Mouse (Mus musculus) granulocyte monocyte progenitor cell, adult 5-6 weeks (primary cell): ENCODE measurements around the gene Tnp2. TPM values are rescaled to one million over a fixed set of nuclear protein-coding genes. Genes with fewer than 3 reads are reported as not detected.
"Not testable (repeated sequence)": the region's sequence is repeated elsewhere in the genome, so short reads cannot be mapped to it uniquely, and the experiment has no call there.

Experiments used
- ATAC-seq: replicated peaks from 2 replicates; pipeline ENCODE4 v1.8.0; 2016; ENCODE audit warnings: mild to moderate bottlenecking, moderate TSS enrichment, inconsistent platforms; ENCODE audit not compliant: poor library complexity, severe bottlenecking
- total RNA-seq, 2 experiments: library from RNA; stranded (forward) in 1 of 2; stranded (reverse) in 1 of 2; fragments of 200-712, 200-1000 nt in 1 of 2; fragments of >200 nt in 1 of 2; fragmentation: Nextera tagmentation in 1 of 2; gene quantifications; 2 replicates each; pipeline ENCODE4 v1.2.3; 2014 to 2017

Gene Tnp2
- total RNA-seq (2014; fragmentation: Nextera tagmentation) (not detected in 2 replicates), total RNA-seq (2017) (not detected in 2 replicates)

DNA sequence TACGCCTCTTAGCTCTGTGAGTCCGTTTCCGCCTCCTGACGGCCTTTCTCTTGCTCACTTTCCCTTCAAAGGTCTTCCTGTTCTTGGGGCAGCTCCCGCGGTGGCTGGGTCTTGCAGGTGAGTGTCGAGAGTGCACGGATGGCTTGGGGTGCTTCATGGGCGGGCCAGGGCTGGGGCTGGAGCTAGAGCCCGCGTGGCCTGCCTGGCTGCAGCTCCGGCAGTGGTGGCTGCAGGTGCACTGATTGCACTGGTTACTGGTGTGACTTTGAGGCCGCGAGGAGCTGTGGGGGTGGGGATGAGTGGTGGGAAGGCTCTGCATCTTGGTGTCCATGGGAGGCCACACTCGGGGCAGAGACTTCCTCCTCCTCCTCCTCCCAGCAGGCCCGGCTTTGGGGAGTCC is at the start of gene Tnp2:
TSS of gene Tnp2 (minus strand) at position 390 of the 400 bp plus-strand sequence.
- ATAC-seq = no peak

DNA sequence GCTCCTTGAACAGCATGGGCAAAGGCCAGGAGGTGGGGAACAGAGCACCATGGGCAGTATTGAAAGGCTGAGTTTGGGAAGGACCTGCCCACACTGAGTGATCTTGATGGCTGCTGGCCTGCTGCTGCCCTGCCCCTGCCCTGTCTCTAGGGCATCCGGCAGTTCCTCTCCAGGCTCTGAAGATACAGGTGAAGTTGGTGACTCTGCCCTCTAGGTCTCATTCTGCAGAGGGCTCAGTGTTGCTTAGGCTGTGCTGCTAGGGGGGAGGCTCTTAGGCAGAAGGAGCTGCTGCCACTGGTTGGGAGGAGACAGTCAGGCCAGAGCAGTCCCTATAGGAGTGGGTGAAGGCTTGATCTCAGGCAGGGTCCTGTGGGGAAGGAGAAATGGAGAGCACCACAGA is 49.4 kb upstream of the Tnp2 start:
- ATAC-seq = peak; percentile 8

DNA sequence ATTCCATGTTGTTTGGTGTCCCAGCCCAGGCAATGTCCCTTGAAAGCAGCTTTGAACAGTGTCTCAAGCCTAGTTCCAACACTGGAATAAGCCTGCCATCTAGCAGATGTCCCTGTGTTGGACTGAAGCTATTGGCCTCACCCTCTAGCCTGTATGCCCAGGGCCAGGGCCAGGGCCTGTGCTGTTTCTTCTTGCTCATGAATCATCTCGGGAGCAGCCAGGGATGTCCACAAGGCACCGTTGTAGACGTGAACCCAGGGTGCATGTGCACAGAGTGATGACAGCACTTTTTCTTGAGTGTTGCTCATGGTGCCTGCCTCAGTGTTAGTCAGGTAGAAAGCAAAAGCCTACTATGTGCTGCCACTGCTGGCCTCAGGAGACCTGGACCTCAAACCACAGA is 48.8 kb upstream of the Tnp2 start:
- no peak for ATAC-seq

DNA sequence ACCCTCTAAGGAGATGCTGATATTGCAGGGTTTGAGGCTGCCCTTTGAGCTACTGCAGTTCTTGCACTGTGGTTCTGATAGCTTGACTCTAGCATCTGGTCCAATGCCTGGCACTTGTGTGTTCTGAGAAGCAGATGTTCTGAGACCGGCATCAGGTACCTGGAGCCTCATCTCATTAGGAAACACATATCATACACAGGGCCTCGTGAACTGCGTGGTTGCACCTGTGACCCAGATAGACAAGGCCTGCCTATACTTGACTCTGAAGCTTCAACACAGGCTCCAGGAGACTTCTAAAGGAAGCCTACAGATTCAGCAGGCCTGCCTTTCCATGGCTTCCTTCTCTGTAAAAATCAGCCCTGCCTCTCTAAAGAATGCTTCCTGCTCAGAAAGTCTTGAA is 47.9 kb upstream of the Tnp2 start:
- no peak for ATAC-seq

DNA sequence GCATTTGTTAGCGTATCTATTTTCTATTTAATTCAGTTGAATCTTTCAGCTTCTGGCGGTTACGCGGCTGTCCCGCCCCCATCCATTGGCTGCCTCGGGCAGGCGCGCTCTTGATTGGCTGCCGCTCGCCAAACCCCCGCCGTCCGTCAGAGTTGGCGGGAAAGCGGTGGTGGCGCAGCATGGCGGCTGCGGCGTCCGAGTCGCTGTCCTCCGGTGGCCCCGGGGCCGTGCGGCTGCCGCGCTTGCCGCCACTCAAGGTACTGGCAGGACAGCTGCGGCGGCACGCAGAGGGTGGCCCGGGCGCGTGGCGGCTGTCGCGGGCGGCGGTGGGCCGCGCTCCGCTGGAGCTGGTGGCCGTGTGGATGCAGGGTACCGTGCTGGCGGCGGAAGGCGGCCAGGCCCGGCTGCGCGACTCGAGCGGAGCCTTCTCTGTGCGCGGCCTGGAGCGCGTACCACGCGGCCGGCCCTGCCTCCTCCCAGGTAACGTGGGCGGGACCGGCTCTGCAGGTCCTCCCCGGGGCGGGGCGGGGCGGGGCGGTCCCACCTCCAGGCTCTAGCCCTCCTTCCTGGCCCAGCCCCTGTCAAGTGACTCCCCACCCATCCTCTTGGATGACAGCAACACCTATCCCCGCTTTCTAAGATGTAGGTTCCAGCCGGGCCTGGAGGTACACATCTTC is 46.6 kb upstream of the Tnp2 start, which contains the start of gene Rmi2:
TSS of gene Rmi2 (plus strand) at position 149 of the 677 bp plus-strand sequence.
- ATAC-seq = peak; percentile 62

DNA sequence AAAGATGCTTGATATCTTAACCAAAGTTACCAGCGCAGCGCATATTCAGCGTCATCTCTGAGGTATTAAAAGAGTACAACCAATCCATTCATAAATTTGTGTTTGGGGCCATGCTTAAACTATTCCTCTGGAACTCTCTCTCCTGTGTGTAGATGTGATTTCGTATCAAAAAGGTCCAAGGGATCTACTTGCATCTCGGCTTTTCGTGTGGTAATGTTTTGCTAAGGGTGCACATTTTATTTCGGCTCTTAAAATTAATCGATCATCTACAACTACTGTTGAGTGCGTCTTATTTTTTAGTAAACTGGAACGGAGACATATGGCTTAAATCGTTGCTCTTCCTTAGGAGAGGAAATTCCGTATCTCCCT is 46.1 kb upstream of the Tnp2 start:
- ATAC-seq = no peak

DNA sequence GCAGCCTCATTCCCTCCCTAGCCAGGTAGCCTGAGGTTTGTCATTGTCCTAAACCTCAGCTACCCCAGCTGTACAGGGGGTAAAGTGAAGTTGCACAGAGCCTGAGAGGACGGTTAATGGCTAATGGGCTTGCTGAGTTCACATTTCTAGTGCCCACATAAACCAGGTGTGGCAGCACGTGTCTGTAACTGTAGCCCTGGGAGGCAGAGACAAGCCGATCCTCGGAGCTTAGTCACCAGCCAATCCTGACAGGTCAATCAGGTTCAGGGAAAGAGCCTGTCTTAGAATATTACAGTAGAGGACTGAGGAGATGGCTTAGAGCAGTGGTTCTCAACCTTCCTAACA is 40.0 kb upstream of the Tnp2 start:
- ATAC-seq = no peak

DNA sequence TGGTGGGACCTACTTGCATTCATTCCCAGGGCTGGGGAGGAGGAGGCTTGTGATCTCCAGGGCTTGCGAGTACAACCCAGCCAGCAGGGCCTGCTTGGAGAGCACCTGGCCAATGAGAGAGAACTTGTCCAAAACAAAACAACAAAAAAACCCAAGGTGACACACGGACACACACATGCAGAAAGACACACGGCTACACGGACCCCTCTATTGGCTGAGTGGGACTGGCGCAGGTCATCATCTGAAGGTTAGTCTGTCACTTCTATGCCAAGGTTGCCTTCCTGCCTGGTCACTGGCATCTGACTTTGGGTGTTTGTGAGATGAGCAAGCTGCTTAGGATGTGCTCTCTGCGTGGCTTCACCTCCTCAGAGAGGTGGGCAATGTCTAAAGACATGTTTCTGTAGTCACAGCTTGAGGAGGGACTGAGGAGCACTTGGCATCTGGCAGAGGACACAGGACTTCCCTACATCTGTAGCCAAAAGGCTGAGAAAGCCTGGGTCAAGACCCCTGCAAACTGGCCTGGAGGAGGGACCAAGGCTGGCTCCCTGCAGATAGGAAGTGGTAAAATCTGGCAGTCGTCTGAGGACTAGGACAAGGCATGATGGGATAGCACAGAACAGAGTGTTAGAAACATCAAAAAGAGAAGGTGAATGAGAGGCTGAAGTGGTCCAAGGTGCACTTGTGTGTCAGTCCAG is 39.5 kb upstream of the Tnp2 start:
- no peak for ATAC-seq

DNA sequence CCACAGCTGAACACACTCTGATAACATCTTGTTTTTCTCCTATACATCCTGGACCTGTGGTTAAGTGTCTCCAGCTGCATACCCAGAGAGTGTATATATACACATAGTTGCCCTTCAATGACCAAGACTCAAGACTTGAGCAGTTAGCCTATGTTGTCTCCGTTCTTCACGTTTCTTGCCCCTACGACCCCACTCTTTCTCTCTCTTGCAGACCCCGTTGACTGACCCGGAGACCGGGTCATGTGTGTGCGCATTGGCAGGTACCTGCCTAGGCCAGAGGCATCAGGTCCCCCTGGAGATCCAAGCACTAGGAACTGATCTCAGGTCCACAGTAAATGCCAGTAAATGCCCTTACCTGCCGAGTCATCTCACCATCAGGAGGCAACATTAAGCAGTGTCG is 38.8 kb upstream of the Tnp2 start:
- ATAC-seq = no peak

DNA sequence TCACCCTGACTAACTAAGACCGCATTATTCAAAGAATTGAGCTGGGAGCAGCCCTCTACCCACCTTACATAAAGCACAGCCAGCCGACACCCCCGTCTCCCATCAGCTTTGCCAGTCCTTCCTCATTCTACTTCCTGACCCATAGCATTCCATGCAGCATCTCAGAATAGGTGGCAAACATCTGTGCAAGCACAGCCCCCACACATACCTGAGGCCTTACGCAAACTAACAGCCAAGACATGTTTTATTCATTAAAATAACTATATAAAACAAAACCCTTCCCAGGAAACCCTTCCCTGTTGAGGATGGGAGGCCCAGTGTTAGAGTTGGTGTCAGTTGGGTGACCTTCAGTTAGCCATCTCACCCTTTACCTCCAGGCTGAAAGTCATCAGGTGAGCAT is 37.4 kb upstream of the Tnp2 start:
- ATAC-seq = no peak

DNA sequence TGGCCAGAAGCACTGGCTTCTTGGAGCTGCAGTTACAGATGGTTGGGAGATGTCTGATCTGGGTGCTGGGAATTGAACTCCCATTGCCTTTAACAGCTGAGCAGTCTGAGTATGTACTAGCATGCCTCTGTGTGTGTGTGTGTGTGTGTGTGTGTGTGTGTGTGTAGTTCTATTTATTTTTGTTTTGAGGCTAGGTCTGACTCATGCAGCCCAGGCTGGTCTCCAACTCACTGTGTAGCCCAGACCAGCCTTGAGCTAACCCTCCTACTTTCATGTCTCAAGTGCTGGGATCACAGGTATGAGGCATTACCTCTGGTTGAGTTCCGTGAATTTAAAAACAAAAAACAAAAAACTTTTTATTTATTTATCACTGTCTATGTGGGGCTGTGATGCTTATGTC is 36.1 kb upstream of the Tnp2 start:
- no peak for ATAC-seq

DNA sequence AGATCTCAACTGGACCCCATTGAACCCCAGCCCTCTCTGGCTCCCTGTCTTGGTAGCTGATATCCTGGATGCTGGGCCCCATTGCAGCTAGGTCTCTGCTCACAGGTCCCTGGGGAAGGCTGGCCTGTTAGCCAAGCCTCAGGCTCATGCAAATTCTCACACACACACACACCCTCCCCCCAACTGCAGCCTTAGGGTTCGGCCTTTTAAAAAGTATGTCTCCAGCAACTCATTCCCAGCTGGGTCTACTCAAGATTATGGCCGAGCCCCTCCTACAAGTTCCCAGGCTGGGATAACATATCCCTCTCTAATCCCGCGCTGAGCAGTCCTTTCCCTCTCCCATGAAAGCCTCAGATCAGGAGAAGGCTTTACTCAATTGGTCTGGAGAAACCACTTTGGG is 32.9 kb upstream of the Tnp2 start:
- ATAC-seq = no peak

DNA sequence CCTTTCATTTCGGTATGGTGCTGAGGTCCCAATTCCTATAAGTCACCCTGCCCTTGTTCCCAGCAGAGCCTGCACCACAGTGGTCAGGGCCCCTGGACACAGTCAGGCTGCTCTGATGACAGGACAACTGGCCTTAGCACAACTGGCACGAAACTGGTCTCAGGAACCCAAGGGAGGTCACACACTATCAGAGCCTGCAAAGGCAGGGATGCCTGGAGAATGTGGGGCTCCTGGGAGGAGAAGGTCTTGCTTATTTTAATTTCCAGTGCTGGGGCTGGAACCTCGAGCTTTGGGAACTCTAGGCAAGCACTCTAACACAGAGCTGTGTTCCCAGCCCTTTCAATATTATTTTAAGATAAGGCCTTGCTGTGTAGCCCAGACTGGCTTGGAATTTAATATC is 31.5 kb upstream of the Tnp2 start:
- ATAC-seq = no peak

DNA sequence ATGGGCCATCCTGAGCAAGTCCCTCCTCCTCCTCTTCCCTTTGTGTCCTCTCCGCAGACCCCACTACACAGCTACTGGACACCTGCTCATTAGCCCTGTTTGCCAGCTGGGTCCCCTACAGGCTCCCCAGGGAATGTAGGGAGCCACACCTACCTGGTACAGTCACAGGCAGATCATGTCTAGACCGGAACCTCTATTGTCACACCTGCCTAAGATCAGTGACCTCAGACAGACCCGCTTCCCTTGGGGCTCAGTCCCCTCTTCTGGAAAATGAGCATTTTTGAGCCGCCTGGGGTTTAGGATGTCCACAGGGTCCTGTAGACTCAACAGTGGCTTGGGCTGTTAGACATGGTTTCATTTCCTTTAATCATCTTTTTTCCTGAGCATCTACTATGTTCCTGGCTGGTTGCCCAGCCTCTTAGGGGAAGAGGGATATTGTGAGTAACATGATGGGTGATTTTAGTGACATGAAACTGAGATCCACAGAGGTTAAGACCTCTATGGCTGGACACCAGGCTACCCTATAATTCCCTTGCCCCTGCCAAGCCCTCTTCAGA is 30.2 kb upstream of the Tnp2 start:
- peak; percentile 69 for ATAC-seq

DNA sequence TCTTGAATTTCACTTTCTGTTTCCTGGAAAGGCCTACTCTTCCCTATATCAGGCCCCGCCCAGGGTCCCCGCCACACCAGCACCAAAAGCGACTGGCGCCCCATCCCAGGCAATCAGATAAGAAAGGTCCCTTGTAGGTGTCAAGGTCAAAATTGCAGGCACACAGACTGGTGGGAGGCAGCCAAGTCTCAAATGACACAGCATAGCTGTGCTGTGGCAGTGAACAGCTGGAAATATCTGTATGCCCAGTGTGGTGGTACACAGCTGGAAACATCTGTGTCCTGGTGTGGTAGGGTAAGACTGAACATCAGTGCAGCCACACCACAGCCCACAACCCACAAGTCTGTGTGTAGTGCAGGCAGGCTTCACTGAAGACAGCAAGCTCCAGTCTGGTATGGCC is 26.4 kb upstream of the Tnp2 start:
- 0 out of 2 replicates have a peak, but pooled peaks have one; percentile 8 for ATAC-seq

DNA sequence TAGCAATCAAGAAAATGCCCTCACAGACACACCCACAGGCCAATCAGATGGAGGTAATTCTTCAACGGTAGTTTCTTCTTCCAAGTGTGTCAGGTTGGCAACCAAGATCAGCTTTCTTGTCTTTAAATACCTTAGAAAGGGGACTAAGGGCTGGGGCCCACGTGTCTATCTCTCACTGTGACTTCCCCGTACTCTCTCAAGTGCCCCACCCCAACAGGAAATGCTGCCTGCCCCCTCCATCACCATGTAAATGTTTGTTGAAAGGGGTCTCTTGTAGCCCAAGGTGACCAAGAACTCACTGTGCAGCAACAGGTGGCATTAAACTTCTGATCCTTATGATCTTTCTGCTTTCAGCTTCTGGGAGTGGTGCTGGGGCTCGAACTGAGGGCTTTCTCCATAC is 25.3 kb upstream of the Tnp2 start:
- ATAC-seq = no peak

DNA sequence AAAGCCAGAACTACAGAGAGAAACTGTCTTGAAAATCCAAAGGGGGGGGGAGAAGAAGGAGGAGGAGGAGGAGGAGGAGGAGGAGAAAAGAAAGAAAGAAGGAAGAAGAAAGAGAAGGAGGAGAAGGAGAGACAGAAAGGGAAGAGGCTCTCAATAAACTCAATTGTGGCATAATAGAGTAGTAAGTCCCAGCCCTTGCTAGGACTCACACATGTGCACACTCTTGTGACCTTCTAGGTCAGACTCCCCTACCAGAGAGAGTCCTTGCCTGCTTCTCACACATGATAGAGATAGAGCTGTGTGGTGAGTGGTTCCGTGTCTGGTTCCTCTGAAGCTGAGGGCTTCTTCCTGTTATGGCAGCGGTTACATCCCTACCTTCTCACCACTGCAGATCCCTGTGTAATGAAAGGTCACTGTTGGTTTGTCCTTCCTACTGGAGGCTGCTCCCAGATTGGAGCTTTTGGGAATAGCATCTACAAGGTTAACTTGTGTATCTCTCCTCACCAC is 24.5 kb upstream of the Tnp2 start, which contains the start of gene Gm11172:
TSS of gene Gm11172 (plus strand) at position 51 of the 507 bp plus-strand sequence.
- peak; percentile 54 for ATAC-seq

DNA sequence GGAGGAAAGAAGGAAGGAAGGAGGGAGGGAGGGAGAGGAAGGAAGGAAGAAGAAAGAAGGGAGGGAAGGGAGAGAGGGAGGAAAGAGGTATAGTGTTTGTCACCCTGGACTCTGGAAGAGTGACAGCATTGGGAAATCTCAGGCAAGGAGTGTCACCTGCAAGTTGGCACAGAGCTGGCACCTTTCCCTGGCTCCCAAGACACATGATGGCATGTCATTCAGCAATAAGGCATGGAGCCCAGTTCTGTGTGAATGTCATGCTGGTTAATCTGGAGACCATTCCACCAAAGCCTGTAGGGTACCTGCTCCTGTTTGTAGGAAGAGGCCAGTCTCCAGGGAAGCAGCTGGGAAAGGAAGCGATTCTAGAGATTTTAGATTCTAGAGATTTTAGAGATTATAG is 21.9 kb upstream of the Tnp2 start:
- no peak for ATAC-seq

DNA sequence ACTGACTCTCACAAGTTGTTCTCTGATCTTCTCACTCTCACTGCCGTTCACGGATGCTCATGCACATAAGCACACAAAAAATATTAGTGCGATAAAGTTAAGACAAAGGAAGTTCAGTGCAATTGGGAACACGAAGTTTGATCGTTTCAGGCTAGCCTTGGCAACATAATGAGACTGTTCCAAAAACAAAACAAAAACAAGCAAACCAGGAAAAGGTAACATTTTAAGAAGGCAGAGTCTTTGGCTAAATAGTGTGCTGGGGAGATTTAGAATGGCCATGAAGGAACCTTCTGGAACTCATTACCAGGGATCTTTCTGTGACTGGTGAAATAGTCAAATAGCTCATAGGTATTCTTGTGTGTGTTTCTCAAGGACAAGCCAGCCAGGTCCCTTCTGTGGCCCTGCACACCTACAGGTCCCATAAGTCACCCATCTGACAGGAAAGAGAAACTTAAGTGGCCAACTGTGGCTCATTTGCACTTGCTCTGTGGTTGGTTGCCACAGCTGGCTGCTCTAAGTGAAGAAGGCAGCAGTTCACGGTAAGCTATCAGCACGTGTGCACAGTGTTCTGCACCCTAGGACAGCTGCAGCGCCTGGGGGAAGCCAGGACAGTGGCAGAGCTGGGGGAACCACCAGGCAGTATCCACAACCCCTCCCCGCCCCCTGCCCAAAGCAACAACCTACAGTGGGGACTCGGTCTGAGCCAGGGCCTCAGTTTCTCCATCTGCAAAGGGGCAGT is 17.5 kb upstream of the Tnp2 start, which contains the start of gene Prm1:
TSS of gene Prm1 (minus strand) at position 51 of the 739 bp plus-strand sequence.
- ATAC-seq = no peak

DNA sequence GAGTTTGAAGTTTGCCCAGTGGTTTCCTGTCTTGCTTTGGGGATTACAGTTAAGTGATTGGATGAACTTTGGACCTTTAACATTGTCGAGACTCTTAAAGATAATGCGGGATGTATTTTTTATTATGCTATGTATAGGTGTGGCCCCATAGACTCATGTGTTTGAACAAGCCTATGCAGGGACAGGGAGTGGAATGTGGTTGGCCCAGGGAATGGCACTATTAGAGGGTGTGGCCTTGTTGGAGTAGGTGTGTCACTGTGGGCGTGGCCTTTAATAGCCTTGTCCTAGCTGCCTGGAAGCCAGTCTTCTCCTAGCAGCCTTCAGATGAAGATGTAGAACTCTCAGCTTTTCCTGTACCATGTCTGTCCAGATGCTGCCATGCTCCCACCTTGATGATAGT is 14.0 kb upstream of the Tnp2 start:
- not testable (repeated sequence) for ATAC-seq

DNA sequence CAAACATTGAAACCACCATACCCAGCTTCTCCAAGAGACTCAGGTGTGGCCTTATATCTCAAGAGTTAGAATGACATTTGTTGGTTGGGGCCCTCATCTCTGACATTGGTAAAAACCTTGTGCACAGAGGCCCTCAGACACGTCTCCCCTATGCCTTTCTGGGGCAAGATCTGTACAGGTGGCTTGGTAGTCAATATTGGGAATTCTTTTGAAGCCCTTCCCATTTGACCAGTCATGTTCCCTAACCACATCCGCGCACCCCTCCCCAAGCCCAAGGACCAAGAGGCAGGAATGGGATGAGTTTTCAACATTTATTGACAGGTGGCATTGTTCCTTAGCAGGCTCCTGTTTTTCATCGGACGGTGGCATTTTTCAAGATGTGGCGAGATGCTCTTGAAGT is 7.6 kb upstream of the Tnp2 start, which contains the start of gene Prm2:
TSS of gene Prm2 (minus strand) at position 101 of the 400 bp plus-strand sequence.
- ATAC-seq = no peak
